ENCODE assay signal across 8 mouse cellular contexts in the genomic region with DNA sequence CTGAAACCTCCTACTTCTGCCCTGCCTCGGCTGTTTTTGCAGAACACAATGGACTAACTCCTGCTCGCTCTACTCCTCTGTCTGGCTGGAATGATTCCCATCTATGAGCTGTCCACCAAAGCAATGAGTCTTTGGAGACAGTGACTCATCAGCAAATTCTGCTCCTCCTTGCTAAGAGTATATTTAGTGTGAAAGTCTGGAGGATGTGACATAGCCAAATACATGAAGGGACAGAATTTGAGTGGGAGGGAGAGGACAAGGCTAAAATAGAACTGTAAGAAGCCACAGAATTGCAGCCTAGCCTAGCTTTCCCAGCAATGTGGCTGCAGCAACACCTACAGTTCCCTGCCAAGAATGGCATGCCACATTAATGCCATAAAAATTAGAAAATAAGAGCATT.
DNase-seq lines count a peak whose midpoint lies in the region; ATAC-seq and TF ChIP-seq lines count a peak whose summit lies in the region.

No protein-coding gene starts in this region.

- TF ChIP-seq POLR2A in cerebellum, adult 2 months (IDR thresholded peaks at IDR 0.05; ENCODE audit: borderline replicate concordance, insufficient read depth, low read length), result no peak

- H3K9me3 ChIP-seq in heart, embryonic 12.5 days (replicated peaks), result no peaks in the 10 kb centered on the region
- H3K9me3 ChIP-seq in hindbrain, embryonic 11.5 days (ENCODE audit: control insufficient read depth, low read length), result no peaks in the 10 kb centered on the region

- intact Hi-C loops in heart, postnatal 36 days (cut with DNase I), result no loop called here

- no peak overlapping the region for H3K4me2 ChIP-seq in heart, embryonic 12.5 days
- no peak overlapping the region for H3K4me2 ChIP-seq in hindbrain, embryonic 11.5 days (replicated peaks; ENCODE audit: low read depth, low read length)

- H3K36me3 ChIP-seq in heart, embryonic 12.5 days, result no peaks in the 10 kb centered on the region
- H3K36me3 ChIP-seq in hindbrain, embryonic 11.5 days (ENCODE audit: control insufficient read depth, insufficient read depth, low read length), result no peaks in the 10 kb centered on the region

- no peak overlapping the region for H3K4me3 ChIP-seq in heart, embryonic 12.5 days
- H3K4me3 ChIP-seq in cerebellum, adult 2 months (replicated peaks; ENCODE audit: insufficient read depth, low read depth, low read length), result no peak overlapping the region
- H3K4me3 ChIP-seq in hindbrain, embryonic 11.5 days (ENCODE audit: low read depth, low read length), result no peak overlapping the region

- DNase-seq in heart, postnatal 36 days, result no peak
- DNase-seq in cerebellum, adult 2 months, result peak; percentile 21 to 78
- DNase-seq in hindbrain, embryonic 11.5 days (ENCODE audit: low spot score), result peak; percentile 33
- DNase-seq in lung, postnatal 10 days, result peak; percentile 22
- peak; percentile 17 for DNase-seq in skeletal muscle tissue, adult 2 months (ENCODE audit: low read depth, low spot score)
- DNase-seq in liver, result no peak
- no peak for DNase-seq in heart, adult 18-20 months

- 35% methylated on average over 2 of the region's 2 CpGs for WGBS in heart, embryonic 12.5 days
- WGBS in cerebellum, adult 2 months, result 8% methylated on average over 2 of the region's 2 CpGs
- WGBS in hindbrain, embryonic 11.5 days, result 7% methylated on average over 2 of the region's 2 CpGs

- peaks cover 9% of the 10 kb centered on the region for H3K4me1 ChIP-seq in heart, embryonic 12.5 days (replicated peaks)
- no peaks in the 10 kb centered on the region for H3K4me1 ChIP-seq in cerebellum, adult 2 months (ENCODE audit: control insufficient read depth, insufficient read depth, low read length)
- no peaks in the 10 kb centered on the region for H3K4me1 ChIP-seq in hindbrain, embryonic 11.5 days (replicated peaks; ENCODE audit: control insufficient read depth, insufficient read depth, low read length)

- H3K27ac ChIP-seq in heart, embryonic 12.5 days (ENCODE audit: poor library complexity, severe bottlenecking), result no peak overlapping the region
- H3K27ac ChIP-seq in cerebellum, adult 2 months (ENCODE audit: insufficient read depth, low read length), result no peak overlapping the region
- H3K27ac ChIP-seq in hindbrain, embryonic 11.5 days (ENCODE audit: low read depth, low read length), result no peak overlapping the region

- TF ChIP-seq CTCF in cerebellum, adult 2 months (IDR thresholded peaks at IDR 0.05; ENCODE audit: borderline replicate concordance, insufficient read depth, low read depth, low read length), result peak; percentile 51; the same call in 1 of the 2 replicates

- H3K27me3 ChIP-seq in heart, embryonic 12.5 days (replicated peaks), result peaks cover 11% of the 10 kb centered on the region
- H3K27me3 ChIP-seq in cerebellum, adult 2 months (ENCODE audit: control insufficient read depth, insufficient read depth, low read length), result no peaks in the 10 kb centered on the region
- no peaks in the 10 kb centered on the region; the same call in 1 of the 2 replicates for H3K27me3 ChIP-seq in hindbrain, embryonic 11.5 days (ENCODE audit: control insufficient read depth, insufficient read depth, low read length)

- peak; percentile 57; the same call in 1 of the 2 replicates for ATAC-seq in heart, embryonic 12.5 days (ENCODE audit: insufficient number of reproducible peaks, low FRiP score)
- ATAC-seq in hindbrain, embryonic 11.5 days (ENCODE audit: low FRiP score), result peak; percentile 56; the same call in 1 of the 2 replicates

- no peak overlapping the region for H3K9ac ChIP-seq in heart, embryonic 12.5 days
- no peak overlapping the region for H3K9ac ChIP-seq in hindbrain, embryonic 11.5 days (ENCODE audit: low read depth, low read length)

Comparison
In these comparisons a context has a peak if more than half of its experiments do, and no peak if none do; other contexts are left out.
1. DNase-seq: peak in cerebellum, adult 2 months (2 of 2), hindbrain, embryonic 11.5 days (single experiment), lung, postnatal 10 days (single experiment) and skeletal muscle tissue, adult 2 months (single experiment); none in heart, postnatal 36 days (0 of 2), liver (single experiment) and heart, adult 18-20 months (0 of 2).